Mouse (Mus musculus): ENCODE results near the gene Llph. TPM values are rescaled to one million over a fixed set of nuclear protein-coding genes. Genes with fewer than 3 reads are reported as not detected.
"Not testable (repeated sequence)": the region's sequence is repeated elsewhere in the genome, so short reads cannot be mapped to it uniquely, and the experiment has no call there.

Gene Llph
- polyA plus RNA-seq, 1 experiment, result 41.3 TPM

GRCm38 (mm10) chr10:120210096-120210495 is 16.8 kb upstream of the Llph start:
- H3K27ac ChIP-seq (ENCODE audit: insufficient read depth, low read length), result no peak overlapping the region
- no peak overlapping the region; the same call in 1 of the 2 replicates for H3K4me3 ChIP-seq (ENCODE audit: insufficient read depth, low read length)
- peaks cover 3% of the 10 kb centered on the region; the same call in 1 of the 2 replicates for H3K4me1 ChIP-seq (ENCODE audit: control insufficient read depth, insufficient read depth, low read length)
- no peak for TF ChIP-seq POLR2A (IDR thresholded peaks at IDR 0.05; ENCODE audit: extremely low read depth, insufficient read depth, low read length)
- no peak for TF ChIP-seq CTCF (IDR thresholded peaks at IDR 0.05; ENCODE audit: extremely low read depth, insufficient read depth, low read length)

- not testable (repeated sequence) for H3K4me3 ChIP-seq (ENCODE audit: insufficient read depth, low read length); H3K27ac ChIP-seq (ENCODE audit: insufficient read depth, low read length); H3K4me1 ChIP-seq (ENCODE audit: control insufficient read depth, insufficient read depth, low read length)
Measured at GRCm38 (mm10) chr10:120217099-120217498, 9.8 kb upstream of the Llph start.

- Histone ChIP-seq H3K4me1 (ENCODE audit: control insufficient read depth, insufficient read depth, low read length) (no peaks in the 10 kb centered on the region), H3K4me3 (ENCODE audit: insufficient read depth, low read length) (no peak overlapping the region), H3K27ac (ENCODE audit: insufficient read depth, low read length) (no peak overlapping the region)
- TF ChIP-seq POLR2A (IDR thresholded peaks at IDR 0.05; ENCODE audit: extremely low read depth, insufficient read depth, low read length) (no peak), CTCF (IDR thresholded peaks at IDR 0.05; ENCODE audit: extremely low read depth, insufficient read depth, low read length) (no peak)
Measured at GRCm38 (mm10) chr10:120218996-120219395, 7.9 kb upstream of the Llph start.

- no peaks in the 10 kb centered on the region for H3K4me1 ChIP-seq (ENCODE audit: control insufficient read depth, insufficient read depth, low read length)
- no peak overlapping the region for H3K4me3 ChIP-seq (ENCODE audit: insufficient read depth, low read length)
- no peak for TF ChIP-seq POLR2A (IDR thresholded peaks at IDR 0.05; ENCODE audit: extremely low read depth, insufficient read depth, low read length)
- TF ChIP-seq CTCF (IDR thresholded peaks at IDR 0.05; ENCODE audit: extremely low read depth, insufficient read depth, low read length), result no peak
- H3K27ac ChIP-seq (ENCODE audit: insufficient read depth, low read length), result no peak overlapping the region
Measured at GRCm38 (mm10) chr10:120219578-120220359, 7.1 kb upstream of the Llph start.

GRCm38 (mm10) chr10:120220776-120221175 is 6.1 kb upstream of the Llph start:
- Histone ChIP-seq H3K4me1 (ENCODE audit: control insufficient read depth, insufficient read depth, low read length) (no peaks in the 10 kb centered on the region), H3K27ac (ENCODE audit: insufficient read depth, low read length) (no peak overlapping the region), H3K4me3 (ENCODE audit: insufficient read depth, low read length) (no peak overlapping the region)
- TF ChIP-seq CTCF (IDR thresholded peaks at IDR 0.05; ENCODE audit: extremely low read depth, insufficient read depth, low read length) (no peak), POLR2A (IDR thresholded peaks at IDR 0.05; ENCODE audit: extremely low read depth, insufficient read depth, low read length) (no peak)

GRCm38 (mm10) chr10:120231718-120232117 is 4.8 kb downstream of the Llph start:
- no peak overlapping the region for H3K27ac ChIP-seq (ENCODE audit: insufficient read depth, low read length)
- TF ChIP-seq CTCF (IDR thresholded peaks at IDR 0.05; ENCODE audit: extremely low read depth, insufficient read depth, low read length) (peak; percentile 58), POLR2A (IDR thresholded peaks at IDR 0.05; ENCODE audit: extremely low read depth, insufficient read depth, low read length) (no peak)
- peaks cover 4% of the 10 kb centered on the region; the same call in 1 of the 2 replicates for H3K4me1 ChIP-seq (ENCODE audit: control insufficient read depth, insufficient read depth, low read length)
- no peak overlapping the region for H3K4me3 ChIP-seq (ENCODE audit: insufficient read depth, low read length)

GRCm38 (mm10) chr10:120233655-120234367 is 6.9 kb downstream of the Llph start:
- TF ChIP-seq POLR2A (IDR thresholded peaks at IDR 0.05; ENCODE audit: extremely low read depth, insufficient read depth, low read length) (no peak), CTCF (IDR thresholded peaks at IDR 0.05; ENCODE audit: extremely low read depth, insufficient read depth, low read length) (peak; percentile 77)
- Histone ChIP-seq H3K4me3 (ENCODE audit: insufficient read depth, low read length) (no peak overlapping the region), H3K27ac (ENCODE audit: insufficient read depth, low read length) (no peak overlapping the region), H3K4me1 (ENCODE audit: control insufficient read depth, insufficient read depth, low read length) (no peaks in the 10 kb centered on the region)

GRCm38 (mm10) chr10:120236855-120237254 is 10.0 kb downstream of the Llph start:
- Histone ChIP-seq H3K4me1 (ENCODE audit: control insufficient read depth, insufficient read depth, low read length) (no peaks in the 10 kb centered on the region), H3K4me3 (ENCODE audit: insufficient read depth, low read length) (no peak overlapping the region), H3K27ac (ENCODE audit: insufficient read depth, low read length) (no peak overlapping the region)
- no peak for TF ChIP-seq CTCF (IDR thresholded peaks at IDR 0.05; ENCODE audit: extremely low read depth, insufficient read depth, low read length)
- no peak for TF ChIP-seq POLR2A (IDR thresholded peaks at IDR 0.05; ENCODE audit: extremely low read depth, insufficient read depth, low read length)

GRCm38 (mm10) chr10:120238241-120238640 is 11.4 kb downstream of the Llph start:
- Histone ChIP-seq H3K4me3 (ENCODE audit: insufficient read depth, low read length) (no peak overlapping the region), H3K27ac (ENCODE audit: insufficient read depth, low read length) (no peak overlapping the region)
- TF ChIP-seq POLR2A (IDR thresholded peaks at IDR 0.05; ENCODE audit: extremely low read depth, insufficient read depth, low read length) (no peak), CTCF (IDR thresholded peaks at IDR 0.05; ENCODE audit: extremely low read depth, insufficient read depth, low read length) (no peak)

GRCm38 (mm10) chr10:120239476-120239875 is 12.6 kb downstream of the Llph start:
- Histone ChIP-seq H3K4me1 (ENCODE audit: control insufficient read depth, insufficient read depth, low read length) (no peaks in the 10 kb centered on the region), H3K27ac (ENCODE audit: insufficient read depth, low read length) (no peak overlapping the region), H3K4me3 (ENCODE audit: insufficient read depth, low read length) (no peak overlapping the region)
- TF ChIP-seq POLR2A (IDR thresholded peaks at IDR 0.05; ENCODE audit: extremely low read depth, insufficient read depth, low read length) (no peak), CTCF (IDR thresholded peaks at IDR 0.05; ENCODE audit: extremely low read depth, insufficient read depth, low read length) (no peak)

More at GRCm38 (mm10) chr10:120238241-120238640, 11.4 kb downstream of the Llph start:
- H3K4me1 ChIP-seq (ENCODE audit: control insufficient read depth, insufficient read depth, low read length), result no peaks in the 10 kb centered on the region

All from cortical plate, adult 2 months (tissue).